ENCODE assay signal across 8 mouse cellular contexts in the genomic region with DNA sequence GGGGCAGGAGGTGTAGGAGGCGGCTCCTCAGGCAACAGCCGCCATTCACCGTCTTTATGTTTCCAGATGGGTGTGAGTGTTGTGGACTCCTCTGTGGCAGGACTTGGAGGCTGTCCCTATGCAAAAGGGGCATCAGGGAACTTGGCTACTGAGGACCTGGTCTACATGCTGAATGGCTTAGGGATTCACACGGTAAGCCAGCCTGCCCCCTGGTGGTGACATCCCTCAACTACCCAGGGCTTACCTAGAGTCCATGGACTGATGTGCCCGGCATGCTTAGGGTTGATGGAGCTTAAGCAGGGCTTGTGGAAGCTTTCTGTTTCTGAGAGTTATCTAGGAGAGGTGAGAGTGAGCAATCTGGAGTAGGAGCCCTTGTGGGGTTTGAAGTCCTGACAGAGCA. TPM values are rescaled to one million over a fixed set of nuclear protein-coding genes. Genes with fewer than 3 reads are reported as not detected.
DNase-seq lines count a peak whose midpoint lies in the region; ATAC-seq and TF ChIP-seq lines count a peak whose summit lies in the region.

No protein-coding gene starts in this region.

- no peak overlapping the region for H3K4me2 ChIP-seq in neural tube, embryonic 15.5 days
- no peak overlapping the region for H3K4me2 ChIP-seq in liver, postnatal 0 days (ENCODE audit: low read depth, low read length)

- H3K4me3 ChIP-seq in neural tube, embryonic 15.5 days (replicated peaks): no peak overlapping the region
- H3K4me3 ChIP-seq in embryonic facial prominence, embryonic 10.5 days: no peak overlapping the region
- H3K4me3 ChIP-seq in liver, postnatal 0 days (ENCODE audit: low read depth, low read length): no peak overlapping the region

- TF ChIP-seq CTCF in liver, postnatal 0 days (IDR thresholded peaks at IDR 0.05; ENCODE audit: low read depth): peak; percentile 98

- ATAC-seq in neural tube, embryonic 15.5 days (ENCODE audit: low FRiP score): no peak
- no peak for ATAC-seq in liver, postnatal 0 days
- no peak for ATAC-seq in activated CD4-positive, CD25-positive, alpha-beta regulatory T cell, adult 4 months

- no peak overlapping the region for H3K9ac ChIP-seq in neural tube, embryonic 15.5 days (replicated peaks)
- no peak overlapping the region for H3K9ac ChIP-seq in liver, postnatal 0 days (replicated peaks)

- no peaks in the 10 kb centered on the region for H3K27me3 ChIP-seq in neural tube, embryonic 15.5 days (replicated peaks)
- H3K27me3 ChIP-seq in embryonic facial prominence, embryonic 10.5 days (replicated peaks; ENCODE audit: low read depth, poor library complexity, severe bottlenecking): 0 out of 2 replicates have a peak, but pooled peaks cover 6% of the 10 kb centered on the region
- H3K27me3 ChIP-seq in liver, postnatal 0 days (ENCODE audit: insufficient read depth, low read length): no peaks in the 10 kb centered on the region

- peak; percentile 84 for DNase-seq in neural tube, embryonic 10.5 days (ENCODE audit: extremely low spot score, low spot score)
- peak; percentile 81 for DNase-seq in adrenal gland, postnatal 25 days
- peak; percentile 86 for DNase-seq in embryonic facial prominence, embryonic 10.5 days (ENCODE audit: low spot score)
- DNase-seq in kidney, adult 8-10 months: peak; percentile 70 to 88
- DNase-seq in liver, postnatal 0 days: peak; percentile 92
- DNase-seq in right cerebral cortex, postnatal 10 days (ENCODE audit: low spot score in 2 of 2): peak; percentile 77 to 82

- H3K9me3 ChIP-seq in neural tube, embryonic 15.5 days (replicated peaks): no peaks in the 10 kb centered on the region
- no peaks in the 10 kb centered on the region for H3K9me3 ChIP-seq in embryonic facial prominence, embryonic 10.5 days
- no peaks in the 10 kb centered on the region for H3K9me3 ChIP-seq in liver, postnatal 0 days (ENCODE audit: low read length)

- peaks cover 22% of the 10 kb centered on the region for H3K4me1 ChIP-seq in neural tube, embryonic 15.5 days
- H3K4me1 ChIP-seq in embryonic facial prominence, embryonic 10.5 days: peaks cover 24% of the 10 kb centered on the region
- H3K4me1 ChIP-seq in liver, postnatal 0 days (ENCODE audit: insufficient read depth): peaks cover 30% of the 10 kb centered on the region

- H3K36me3 ChIP-seq in neural tube, embryonic 15.5 days: peaks cover 58% of the 10 kb centered on the region
- H3K36me3 ChIP-seq in embryonic facial prominence, embryonic 10.5 days (replicated peaks): peaks cover 59% of the 10 kb centered on the region
- H3K36me3 ChIP-seq in liver, postnatal 0 days (replicated peaks; ENCODE audit: insufficient read depth, low read length): peaks cover 43% of the 10 kb centered on the region

- no peak for TF ChIP-seq EP300 in liver, postnatal 0 days (IDR thresholded peaks at IDR 0.05; ENCODE audit: low read depth)

- no peak overlapping the region for H3K27ac ChIP-seq in neural tube, embryonic 15.5 days (replicated peaks)
- H3K27ac ChIP-seq in embryonic facial prominence, embryonic 10.5 days (replicated peaks): no peak overlapping the region
- 0 out of 2 replicates have a peak overlapping the region, but pooled peaks have one; percentile 95 for H3K27ac ChIP-seq in liver, postnatal 0 days (ENCODE audit: low read depth)

- WGBS in neural tube, embryonic 15.5 days: 21% methylated on average over 5 of the region's 5 CpGs
- 25% methylated on average over 5 of the region's 5 CpGs for WGBS in embryonic facial prominence, embryonic 10.5 days
- WGBS in liver, postnatal 0 days (ENCODE audit: insufficient replicate concordance): 31% methylated on average over 5 of the region's 5 CpGs

RNA-seq across cellular contexts. Expression of a gene that starts 2.8 kb away (rescaled TPM):
- polyA plus RNA-seq in neural tube, embryonic 15.5 days (2015; fragmentation: Nextera tagmentation; extraction: Ambion mirVana): 47.7 and 53.5 TPM in 2 replicates
- 13.0 and 15.7 TPM in 2 replicates for total RNA-seq in adrenal gland, postnatal 25 days (2021)
- 39.7 and 40.2 TPM in 2 replicates for polyA plus RNA-seq in embryonic facial prominence, embryonic 10.5 days (2016; fragmentation: Nextera tagmentation; extraction: Ambion mirVana)
- 82.2 and 96.5 TPM in 2 replicates for polyA plus RNA-seq in liver, postnatal 0 days (2015; fragmentation: Nextera tagmentation; extraction: Ambion mirVana)
- 10 to 100 TPM; 14.3 to 22.8 TPM for polyA plus RNA-seq in activated CD4-positive, CD25-positive, alpha-beta regulatory T cell, adult 4 months (2017; shearing (Covaris generic))

RNA-seq across cellular contexts. Expression of a gene that starts 11.7 kb away (rescaled TPM):
- polyA plus RNA-seq in neural tube, embryonic 15.5 days (2015; fragmentation: Nextera tagmentation; extraction: Ambion mirVana): 200 and 211 TPM in 2 replicates
- total RNA-seq in adrenal gland, postnatal 25 days (2021): 66.4 and 74.3 TPM in 2 replicates
- polyA plus RNA-seq in embryonic facial prominence, embryonic 10.5 days (2016; fragmentation: Nextera tagmentation; extraction: Ambion mirVana): 207 and 217 TPM in 2 replicates
- 54.2 and 55.5 TPM in 2 replicates for polyA plus RNA-seq in liver, postnatal 0 days (2015; fragmentation: Nextera tagmentation; extraction: Ambion mirVana)
- polyA plus RNA-seq in activated CD4-positive, CD25-positive, alpha-beta regulatory T cell, adult 4 months (2017; shearing (Covaris generic)): 10 to 100 TPM; 80.4 to 88.8 TPM

RNA-seq across cellular contexts. Expression of a gene that starts 14.5 kb away (rescaled TPM):
- polyA plus RNA-seq in neural tube, embryonic 15.5 days (2015; fragmentation: Nextera tagmentation; extraction: Ambion mirVana): 68.2 and 68.9 TPM in 2 replicates
- 52.6 and 57.3 TPM in 2 replicates for total RNA-seq in adrenal gland, postnatal 25 days (2021)
- polyA plus RNA-seq in embryonic facial prominence, embryonic 10.5 days (2016; fragmentation: Nextera tagmentation; extraction: Ambion mirVana): 64.3 and 68.6 TPM in 2 replicates
- polyA plus RNA-seq in liver, postnatal 0 days (2015; fragmentation: Nextera tagmentation; extraction: Ambion mirVana): 351 and 364 TPM in 2 replicates
- polyA plus RNA-seq in activated CD4-positive, CD25-positive, alpha-beta regulatory T cell, adult 4 months (2017; shearing (Covaris generic)): 10 to 100 TPM; 73.0 to 74.3 TPM

RNA-seq across cellular contexts. Expression of a gene that starts 26.3 kb away (rescaled TPM):
- 71.9 and 94.0 TPM in 2 replicates for polyA plus RNA-seq in neural tube, embryonic 15.5 days (2015; fragmentation: Nextera tagmentation; extraction: Ambion mirVana)
- 30.8 and 33.2 TPM in 2 replicates for total RNA-seq in adrenal gland, postnatal 25 days (2021)
- 66.2 and 72.8 TPM in 2 replicates for polyA plus RNA-seq in embryonic facial prominence, embryonic 10.5 days (2016; fragmentation: Nextera tagmentation; extraction: Ambion mirVana)
- 42.9 and 45.2 TPM in 2 replicates for polyA plus RNA-seq in liver, postnatal 0 days (2015; fragmentation: Nextera tagmentation; extraction: Ambion mirVana)
- 1 to 10 TPM; 7.7 to 8.8 TPM for polyA plus RNA-seq in activated CD4-positive, CD25-positive, alpha-beta regulatory T cell, adult 4 months (2017; shearing (Covaris generic))

RNA-seq across cellular contexts. Expression of a gene that starts 40.2 kb away (rescaled TPM):
- 68.6 and 71.5 TPM in 2 replicates for polyA plus RNA-seq in neural tube, embryonic 15.5 days (2015; fragmentation: Nextera tagmentation; extraction: Ambion mirVana)
- total RNA-seq in adrenal gland, postnatal 25 days (2021): 87.8 and 93.9 TPM in 2 replicates
- 45.4 and 46.8 TPM in 2 replicates for polyA plus RNA-seq in embryonic facial prominence, embryonic 10.5 days (2016; fragmentation: Nextera tagmentation; extraction: Ambion mirVana)
- polyA plus RNA-seq in liver, postnatal 0 days (2015; fragmentation: Nextera tagmentation; extraction: Ambion mirVana): 45.2 and 50.7 TPM in 2 replicates
- 10 to 100 TPM; 74.0 to 98.1 TPM for polyA plus RNA-seq in activated CD4-positive, CD25-positive, alpha-beta regulatory T cell, adult 4 months (2017; shearing (Covaris generic))
